Mouse (Mus musculus): ENCODE measurements around the gene Sfmbt1. TPM values are rescaled to one million over a fixed set of nuclear protein-coding genes. Genes with fewer than 3 reads are reported as not detected.

Sfmbt1 gene
- polyA plus RNA-seq, 1 experiment: 3.2 TPM

DNA sequence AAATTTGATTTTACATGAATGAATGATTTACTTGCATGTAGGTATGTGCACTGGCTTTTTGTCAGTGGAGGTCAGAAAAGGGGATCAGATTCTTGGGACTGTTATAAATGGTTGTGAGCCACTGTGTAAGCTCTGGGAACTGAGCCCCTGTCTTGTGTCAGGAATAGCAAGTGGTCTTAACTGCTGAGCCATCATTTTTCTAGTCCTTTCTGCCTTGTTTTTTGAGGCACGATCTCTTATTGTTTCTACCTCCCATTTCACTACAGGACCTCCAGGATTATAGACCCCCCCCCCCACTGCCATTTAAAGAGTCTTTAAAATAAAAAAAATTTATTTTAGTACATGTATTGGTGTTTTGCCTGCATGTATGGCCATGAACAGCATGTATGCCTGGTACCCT lies 7.2 kb downstream of the Sfmbt1 start:
- no peak overlapping the region for H3K27ac ChIP-seq (ENCODE audit: control insufficient read depth, insufficient read depth, low read length)
- H3K36me3 ChIP-seq (ENCODE audit: control insufficient read depth, insufficient read depth, low read length): no peaks in the 10 kb centered on the region
- H3K4me3 ChIP-seq (ENCODE audit: control insufficient read depth, insufficient read depth, low read length): no peak overlapping the region
- TF ChIP-seq POLR2A (IDR thresholded peaks at IDR 0.05; ENCODE audit: control insufficient read depth, extremely low read depth, insufficient read depth, low read length, poor library complexity) (no peak), CTCF (IDR thresholded peaks at IDR 0.05; ENCODE audit: borderline replicate concordance, control insufficient read depth, extremely low read depth, insufficient read depth, low read length, poor library complexity) (no peak)
- DNase-seq: no peak
- H3K4me1 ChIP-seq (replicated peaks; ENCODE audit: control insufficient read depth, insufficient read depth, low read length): no peaks in the 10 kb centered on the region
- H3K27me3 ChIP-seq (ENCODE audit: control insufficient read depth, insufficient read depth, low read length): no peaks in the 10 kb centered on the region
- 100% methylated on average over 1 of the region's 1 CpGs for WGBS

DNA sequence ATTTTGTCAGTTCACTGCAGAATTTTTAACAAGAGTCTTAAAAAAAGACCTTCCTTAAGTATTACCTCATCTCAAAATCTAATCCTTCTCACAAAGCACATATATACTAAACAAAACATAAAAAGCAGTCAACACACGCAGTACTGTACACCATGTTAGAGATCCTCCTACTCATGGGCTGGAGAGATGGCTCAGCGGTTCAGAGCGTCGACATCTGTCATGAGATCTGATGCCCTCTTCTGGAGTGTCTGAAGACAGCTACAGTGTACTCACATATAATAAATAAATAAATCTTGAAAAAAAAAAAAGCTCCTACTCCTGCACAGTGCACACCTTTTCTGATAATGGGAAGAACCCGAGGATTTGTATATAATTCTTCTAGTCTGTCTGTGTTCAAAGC lies 7.8 kb downstream of the Sfmbt1 start:
- Histone ChIP-seq H3K36me3 (ENCODE audit: control insufficient read depth, insufficient read depth, low read length) (no peaks in the 10 kb centered on the region), H3K4me1 (replicated peaks; ENCODE audit: control insufficient read depth, insufficient read depth, low read length) (no peaks in the 10 kb centered on the region), H3K27ac (ENCODE audit: control insufficient read depth, insufficient read depth, low read length) (no peak overlapping the region), H3K27me3 (ENCODE audit: control insufficient read depth, insufficient read depth, low read length) (no peaks in the 10 kb centered on the region), H3K4me3 (ENCODE audit: control insufficient read depth, insufficient read depth, low read length) (no peak overlapping the region)
- TF ChIP-seq POLR2A (IDR thresholded peaks at IDR 0.05; ENCODE audit: control insufficient read depth, extremely low read depth, insufficient read depth, low read length, poor library complexity) (no peak), CTCF (IDR thresholded peaks at IDR 0.05; ENCODE audit: borderline replicate concordance, control insufficient read depth, extremely low read depth, insufficient read depth, low read length, poor library complexity) (no peak)
- no peak for DNase-seq
- 86% methylated on average over 5 of the region's 5 CpGs for WGBS

- no peak for DNase-seq
- Histone ChIP-seq H3K4me1 (replicated peaks; ENCODE audit: control insufficient read depth, insufficient read depth, low read length) (no peaks in the 10 kb centered on the region), H3K4me3 (ENCODE audit: control insufficient read depth, insufficient read depth, low read length) (no peak overlapping the region), H3K27ac (ENCODE audit: control insufficient read depth, insufficient read depth, low read length) (no peak overlapping the region), H3K36me3 (ENCODE audit: control insufficient read depth, insufficient read depth, low read length) (no peaks in the 10 kb centered on the region), H3K27me3 (ENCODE audit: control insufficient read depth, insufficient read depth, low read length) (no peaks in the 10 kb centered on the region)
- TF ChIP-seq POLR2A (IDR thresholded peaks at IDR 0.05; ENCODE audit: control insufficient read depth, extremely low read depth, insufficient read depth, low read length, poor library complexity): no peak
- TF ChIP-seq CTCF (IDR thresholded peaks at IDR 0.05; ENCODE audit: borderline replicate concordance, control insufficient read depth, extremely low read depth, insufficient read depth, low read length, poor library complexity): no peak
- 80% methylated on average over 3 of the region's 3 CpGs for WGBS
These were observed 17.2 kb downstream of the Sfmbt1 start for GRCm38 (mm10) chr14:30731896-30732295.

GRCm38 (mm10) chr14:30734665-30735064 lies 20.0 kb downstream of the Sfmbt1 start:
- Histone ChIP-seq H3K4me3 (ENCODE audit: control insufficient read depth, insufficient read depth, low read length) (no peak overlapping the region), H3K27me3 (ENCODE audit: control insufficient read depth, insufficient read depth, low read length) (no peaks in the 10 kb centered on the region), H3K4me1 (replicated peaks; ENCODE audit: control insufficient read depth, insufficient read depth, low read length) (no peaks in the 10 kb centered on the region), H3K36me3 (ENCODE audit: control insufficient read depth, insufficient read depth, low read length) (no peaks in the 10 kb centered on the region), H3K27ac (ENCODE audit: control insufficient read depth, insufficient read depth, low read length) (no peak overlapping the region)
- no peak for DNase-seq
- no peak for TF ChIP-seq POLR2A (IDR thresholded peaks at IDR 0.05; ENCODE audit: control insufficient read depth, extremely low read depth, insufficient read depth, low read length, poor library complexity)
- WGBS: over 99% methylated on average over 5 of the region's 5 CpGs

- Histone ChIP-seq H3K36me3 (ENCODE audit: control insufficient read depth, insufficient read depth, low read length) (no peaks in the 10 kb centered on the region), H3K4me3 (ENCODE audit: control insufficient read depth, insufficient read depth, low read length) (no peak overlapping the region), H3K4me1 (replicated peaks; ENCODE audit: control insufficient read depth, insufficient read depth, low read length) (no peaks in the 10 kb centered on the region), H3K27ac (ENCODE audit: control insufficient read depth, insufficient read depth, low read length) (no peak overlapping the region), H3K27me3 (ENCODE audit: control insufficient read depth, insufficient read depth, low read length) (no peaks in the 10 kb centered on the region)
- DNase-seq: no peak
- WGBS: 78% methylated on average over 3 of the region's 3 CpGs
- TF ChIP-seq CTCF (IDR thresholded peaks at IDR 0.05; ENCODE audit: borderline replicate concordance, control insufficient read depth, extremely low read depth, insufficient read depth, low read length, poor library complexity) (no peak), POLR2A (IDR thresholded peaks at IDR 0.05; ENCODE audit: control insufficient read depth, extremely low read depth, insufficient read depth, low read length, poor library complexity) (no peak)
These were observed 21.2 kb downstream of the Sfmbt1 start for GRCm38 (mm10) chr14:30735810-30736209.

DNA sequence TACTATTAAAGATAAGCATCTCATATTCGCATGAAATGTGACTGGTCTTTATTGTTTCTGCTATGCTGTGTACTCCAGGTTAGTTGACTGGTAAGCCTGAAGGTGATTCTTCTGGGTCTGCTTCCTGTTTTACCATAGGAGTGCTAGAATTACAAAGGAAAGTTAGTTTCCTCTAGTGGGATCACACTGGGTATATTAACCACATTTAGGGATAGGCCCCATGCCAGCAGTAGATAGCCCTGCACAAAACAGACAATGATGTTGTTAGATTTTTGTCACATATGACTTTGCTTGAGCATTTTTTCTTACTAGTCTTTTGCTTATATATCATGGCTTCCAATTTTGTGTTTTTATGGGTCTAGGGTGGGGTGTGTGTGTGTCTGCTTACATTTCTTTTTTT lies 21.8 kb downstream of the Sfmbt1 start:
- Histone ChIP-seq H3K36me3 (ENCODE audit: control insufficient read depth, insufficient read depth, low read length) (no peaks in the 10 kb centered on the region), H3K27me3 (ENCODE audit: control insufficient read depth, insufficient read depth, low read length) (no peaks in the 10 kb centered on the region), H3K4me3 (ENCODE audit: control insufficient read depth, insufficient read depth, low read length) (no peak overlapping the region), H3K27ac (ENCODE audit: control insufficient read depth, insufficient read depth, low read length) (no peak overlapping the region), H3K4me1 (replicated peaks; ENCODE audit: control insufficient read depth, insufficient read depth, low read length) (no peaks in the 10 kb centered on the region)
- WGBS: 17% methylated on average over 1 of the region's 1 CpGs
- TF ChIP-seq POLR2A (IDR thresholded peaks at IDR 0.05; ENCODE audit: control insufficient read depth, extremely low read depth, insufficient read depth, low read length, poor library complexity) (no peak), CTCF (IDR thresholded peaks at IDR 0.05; ENCODE audit: borderline replicate concordance, control insufficient read depth, extremely low read depth, insufficient read depth, low read length, poor library complexity) (no peak)
- DNase-seq: no peak

DNA sequence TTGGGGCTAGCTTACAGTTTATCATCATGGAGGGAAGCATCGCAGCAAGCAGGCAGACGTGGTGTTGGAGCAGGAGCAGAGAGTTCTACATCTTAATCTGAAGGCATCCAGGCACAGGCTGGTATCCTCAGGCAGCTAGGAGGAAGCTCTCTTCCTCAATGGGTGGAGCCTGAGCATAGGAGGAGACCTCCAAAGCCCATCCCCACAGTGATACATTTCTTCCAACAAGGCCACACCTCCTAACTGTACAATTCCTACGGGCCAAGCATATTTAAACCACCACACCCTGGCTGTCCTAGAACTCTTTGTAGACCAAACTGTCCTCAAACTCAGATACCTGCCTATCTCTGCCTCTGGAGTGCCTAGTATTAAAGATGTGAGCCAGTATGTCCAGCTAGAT lies 29.2 kb downstream of the Sfmbt1 start:
- Histone ChIP-seq H3K27me3 (ENCODE audit: control insufficient read depth, insufficient read depth, low read length) (no peaks in the 10 kb centered on the region), H3K36me3 (ENCODE audit: control insufficient read depth, insufficient read depth, low read length) (no peaks in the 10 kb centered on the region), H3K4me3 (ENCODE audit: control insufficient read depth, insufficient read depth, low read length) (no peak overlapping the region), H3K4me1 (replicated peaks; ENCODE audit: control insufficient read depth, insufficient read depth, low read length) (no peaks in the 10 kb centered on the region), H3K27ac (ENCODE audit: control insufficient read depth, insufficient read depth, low read length) (no peak overlapping the region)
- DNase-seq: no peak
- TF ChIP-seq POLR2A (IDR thresholded peaks at IDR 0.05; ENCODE audit: control insufficient read depth, extremely low read depth, insufficient read depth, low read length, poor library complexity) (no peak), CTCF (IDR thresholded peaks at IDR 0.05; ENCODE audit: borderline replicate concordance, control insufficient read depth, extremely low read depth, insufficient read depth, low read length, poor library complexity) (no peak)
- 96% methylated on average over 3 of the region's 3 CpGs for WGBS

All from thymus, adult 2 months (tissue).